Mouse (Mus musculus) Patski (cell line): ENCODE measurements around the gene March2. TPM values are rescaled to one million over a fixed set of nuclear protein-coding genes. Genes with fewer than 3 reads are reported as not detected.

Experiments
- ATAC-seq: fragments of 100-300 bp; one replicate; pipeline ENCODE4 v1.8.0; 2021
- CTCF ChIA-PET: fragments of 350-600 bp; sonication (Branson Sonifier 250); formaldehyde crosslinking; loops from one replicate; lab custom pipeline; 2022; ENCODE audit warnings: inconsistent platforms; lab: Charles Lee
- POLR2A ChIA-PET: fragments of 350-600 bp; sonication (Branson Sonifier 250); formaldehyde crosslinking; loops from one replicate; lab custom pipeline; 2022; ENCODE audit warnings: antibody characterized with exemption, inconsistent platforms; lab: Charles Lee
- DNase-seq: peaks from one replicate; pipeline ENCODE4 v3.0.0-alpha.2; 2011; ENCODE audit warnings: low read depth, low spot score
- H3K27me3 ChIP-seq: fragments of 371-371 bp; one replicate; pipeline ENCODE4 v1.5.1; 2021
- CTCF ChIP-seq: fragments of 100-300 bp; IDR thresholded peaks from one replicate; pipeline ENCODE4 v1.5.1; 2021
- in situ Hi-C: fragments of 300-500 bp; cut with MboI; formaldehyde crosslinking; loops from 3 replicates; pipeline ENCODE4 v1.11.1; 2018; ENCODE audit warnings: low pct_unique_long_range_greater_than_20kb, mixed read lengths
- polyA plus RNA-seq: library from polyadenylated mRNA; unstranded; gene quantifications from one replicate; pipeline ENCODE4 v1.2.3, GENCODE M21; 2021

March2 gene
- polyA plus RNA-seq, 1 experiment from 2014 or later, result 77.2 TPM

DNA sequence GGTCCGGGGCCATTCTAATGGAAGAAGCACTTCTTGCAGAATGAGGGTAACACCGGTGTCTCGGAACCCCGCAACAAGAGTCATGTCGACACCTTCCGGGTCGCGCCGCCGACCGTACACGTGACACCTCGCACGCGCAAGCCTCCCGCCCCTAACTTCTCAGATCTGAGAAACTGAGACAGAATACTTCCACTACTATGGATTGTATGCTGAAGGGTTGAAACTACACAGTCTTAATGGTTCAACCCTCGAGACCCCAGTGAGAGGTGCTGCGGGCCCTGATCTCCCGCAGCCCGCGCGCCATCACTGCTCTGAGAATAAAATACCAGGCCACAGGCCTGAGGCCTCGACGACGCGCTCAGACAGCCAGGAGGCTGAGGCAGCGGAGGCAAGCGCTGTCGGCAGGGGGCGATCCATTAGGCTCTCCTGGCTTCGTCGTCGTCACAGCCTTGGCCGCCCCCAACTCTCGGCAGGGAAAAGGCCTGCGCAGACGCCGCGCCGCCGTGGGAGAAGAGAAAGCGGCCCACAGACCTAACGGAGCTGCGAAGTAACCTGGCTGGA is 33.7 kb downstream of the March2 start:
- CTCF ChIA-PET, result interaction anchor here (0.9 to 1.6 kb wide), 2 partner anchors 11 to 26 kb away, joined by 3 to 4 read pairs; no protein-coding TSS in a partner anchor
- ATAC-seq, result peak; percentile 49
- TF ChIP-seq CTCF, result peak; percentile 78
- peak; percentile 25 for DNase-seq
- POLR2A ChIA-PET, result interaction anchor here (0.5 to 0.7 kb wide), 2 partner anchors 67 to 117 kb away, joined by 6 to 7 read pairs; no protein-coding TSS in a partner anchor
- in situ Hi-C loops, result no loop called here
- H3K27me3 ChIP-seq, result no peaks in the 10 kb centered on the region

DNA sequence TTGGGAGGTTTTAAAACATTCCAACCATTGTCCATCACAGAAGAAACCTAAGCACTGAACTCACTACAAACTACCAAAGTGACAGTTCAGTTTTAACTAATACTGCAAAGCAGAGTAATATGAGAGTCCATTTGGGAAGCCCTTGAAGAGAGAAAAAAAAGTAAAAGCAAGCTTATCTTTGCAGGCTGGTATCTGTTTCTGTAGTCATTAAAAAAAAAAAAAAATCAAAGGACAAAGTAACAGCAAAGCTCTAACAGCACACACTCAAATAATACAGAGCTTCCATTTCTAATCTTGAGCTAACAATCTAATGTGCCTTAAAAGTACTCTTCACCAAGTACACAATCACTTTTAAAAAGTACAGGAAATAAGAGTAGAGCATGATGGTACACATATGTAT is 36.7 kb downstream of the March2 start:
- ChIA-PET CTCF (interaction anchor here (0.7 kb wide), 1 partner anchor 18 kb away, joined by 3 read pairs; no protein-coding TSS in a partner anchor), POLR2A (interaction anchor here (0.9 kb wide), 1 partner anchor 92 kb away, joined by 3 read pairs; no protein-coding TSS in a partner anchor)
- H3K27me3 ChIP-seq, result no peaks in the 10 kb centered on the region
- no peak for ATAC-seq
- no peak for TF ChIP-seq CTCF
- DNase-seq, result no peak
- in situ Hi-C loops, result no loop called here

DNA sequence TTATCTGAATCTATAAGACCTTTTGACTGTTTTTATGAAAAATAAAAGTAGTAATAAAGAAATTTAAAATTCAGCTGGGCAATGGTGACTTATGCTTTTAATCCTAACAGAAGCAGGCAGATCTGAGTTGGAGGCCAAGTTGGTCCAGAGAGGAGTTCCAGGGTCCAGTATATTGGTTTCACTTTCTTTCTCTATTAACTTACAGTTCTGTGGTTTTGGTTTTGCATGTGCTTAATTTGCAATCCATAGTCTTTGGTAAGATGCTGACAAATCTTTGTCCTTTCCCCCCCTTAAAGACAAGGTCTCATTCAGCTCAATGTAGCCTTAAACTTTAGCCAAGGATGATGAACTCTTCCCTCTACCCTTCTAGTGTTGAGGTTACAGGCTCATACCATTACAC is 39.7 kb downstream of the March2 start:
- TF ChIP-seq CTCF, result no peak
- in situ Hi-C loops, result no loop called here

DNA sequence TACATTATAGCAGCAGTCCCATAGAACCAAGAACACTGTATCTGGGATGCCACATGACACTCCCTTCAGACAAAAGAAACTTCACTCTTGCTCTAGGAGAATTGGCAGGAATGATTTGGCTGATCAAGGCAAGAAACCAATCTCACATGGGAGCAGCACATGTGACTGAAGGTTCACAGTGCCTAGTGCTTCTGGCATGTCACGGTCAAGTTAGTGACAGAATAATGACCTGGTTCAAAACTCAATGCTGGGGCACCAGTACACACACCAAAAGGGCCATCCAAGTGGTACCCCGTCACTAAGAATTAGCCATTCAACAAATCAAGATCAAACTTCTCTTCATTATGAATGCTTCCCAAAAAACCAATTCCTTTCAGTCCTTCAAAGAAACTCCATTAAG is 42.4 kb downstream of the March2 start:
- no peaks in the 10 kb centered on the region for H3K27me3 ChIP-seq
- ChIA-PET CTCF (interaction anchor here (1.8 kb wide), 1 partner anchor 151 kb away, joined by 6 read pairs; no protein-coding TSS in a partner anchor), POLR2A (interaction anchor here (0.6 kb wide), 1 partner anchor 136 kb away, joined by 5 read pairs; no protein-coding TSS in a partner anchor)
- ATAC-seq, result no peak
- no peak for DNase-seq
- no peak for TF ChIP-seq CTCF
- in situ Hi-C loops, result no loop called here

More for the DNA sequence above, 39.7 kb downstream of the March2 start:
- H3K27me3 ChIP-seq, result no peaks in the 10 kb centered on the region
- CTCF ChIA-PET, result no interaction called here
- DNase-seq (no peak), ATAC-seq (no peak)
- POLR2A ChIA-PET, result no interaction called here

DNA sequence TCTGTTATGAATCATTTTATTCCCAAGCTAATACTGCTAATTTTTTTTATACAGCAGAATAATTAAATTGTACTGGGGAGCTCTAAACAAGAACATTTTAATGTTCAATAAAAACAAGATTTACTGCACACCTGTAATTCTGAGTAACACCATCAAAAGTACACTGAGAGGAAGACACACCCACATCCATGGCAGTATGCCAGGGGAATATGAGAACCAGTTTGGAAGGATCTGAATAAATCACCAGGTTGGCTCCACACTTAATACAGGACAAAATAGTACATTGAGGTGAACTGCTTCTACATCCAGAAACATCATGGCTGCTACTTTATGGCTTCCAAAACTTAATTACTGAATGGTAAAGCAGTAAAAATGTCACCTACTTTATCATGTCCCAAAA is 43.0 kb downstream of the March2 start:
- POLR2A ChIA-PET, result no interaction called here
- in situ Hi-C loops, result no loop called here
- CTCF ChIA-PET, result interaction anchor here (1.1 to 1.8 kb wide), 3 partner anchors 8 to 152 kb away, joined by 4 to 6 read pairs (median 4); no protein-coding TSS in a partner anchor
- DNase-seq, result no peak
- no peaks in the 10 kb centered on the region for H3K27me3 ChIP-seq
- TF ChIP-seq CTCF, result no peak
- no peak for ATAC-seq

DNA sequence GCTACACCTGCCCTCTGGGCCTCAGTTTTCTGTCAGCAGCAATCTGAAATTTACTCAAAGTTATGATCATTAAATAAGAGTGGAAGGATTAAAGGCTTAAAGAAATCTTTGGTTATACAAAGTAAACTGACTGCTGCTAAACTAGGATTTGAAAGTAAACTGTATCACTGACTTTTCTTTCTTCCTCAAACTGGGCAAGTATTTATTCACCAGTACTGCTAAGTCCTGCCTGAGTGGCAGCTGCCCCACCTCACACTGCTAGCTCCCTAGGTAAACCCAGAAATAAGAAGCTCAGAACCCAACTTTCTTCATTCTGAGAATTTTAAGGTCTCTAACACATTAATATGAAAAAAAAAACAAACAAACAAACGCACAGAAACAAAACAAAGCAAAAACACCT is 44.6 kb downstream of the March2 start:
- in situ Hi-C loops, result no loop called here
- POLR2A ChIA-PET, result no interaction called here
- DNase-seq, result no peak
- ATAC-seq, result no peak
- TF ChIP-seq CTCF, result no peak
- no peaks in the 10 kb centered on the region for H3K27me3 ChIP-seq
- CTCF ChIA-PET, result interaction anchor here (0.6 kb wide), 1 partner anchor 125 kb away, joined by 3 read pairs; no protein-coding TSS in a partner anchor

DNA sequence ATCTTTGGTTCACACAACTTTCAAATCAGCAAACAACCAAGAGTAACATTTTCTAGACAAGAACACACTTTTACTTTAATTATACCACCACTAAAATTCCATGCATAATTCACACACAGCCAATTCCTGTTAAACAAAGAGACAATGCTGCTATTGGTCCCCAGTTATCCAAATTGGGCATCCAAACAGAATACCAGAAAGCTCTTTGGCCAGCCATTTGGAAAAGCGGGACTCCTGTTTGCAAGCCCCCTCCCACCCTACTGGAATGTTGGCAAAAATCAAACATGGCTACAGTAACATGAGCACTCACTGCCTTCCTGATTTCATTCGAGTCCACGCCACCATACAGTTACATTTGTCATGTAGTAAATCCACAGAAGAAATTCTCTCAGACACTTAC is 48.8 kb downstream of the March2 start:
- CTCF ChIA-PET, result no interaction called here
- in situ Hi-C loops, result no loop called here
- TF ChIP-seq CTCF, result no peak
- H3K27me3 ChIP-seq, result no peaks in the 10 kb centered on the region
- ATAC-seq, result no peak
- DNase-seq, result no peak
- POLR2A ChIA-PET, result interaction anchor here (0.9 to 1.3 kb wide), 2 partner anchors 10 to 26 kb away, joined by 4 to 5 read pairs; no protein-coding TSS in a partner anchor

DNA sequence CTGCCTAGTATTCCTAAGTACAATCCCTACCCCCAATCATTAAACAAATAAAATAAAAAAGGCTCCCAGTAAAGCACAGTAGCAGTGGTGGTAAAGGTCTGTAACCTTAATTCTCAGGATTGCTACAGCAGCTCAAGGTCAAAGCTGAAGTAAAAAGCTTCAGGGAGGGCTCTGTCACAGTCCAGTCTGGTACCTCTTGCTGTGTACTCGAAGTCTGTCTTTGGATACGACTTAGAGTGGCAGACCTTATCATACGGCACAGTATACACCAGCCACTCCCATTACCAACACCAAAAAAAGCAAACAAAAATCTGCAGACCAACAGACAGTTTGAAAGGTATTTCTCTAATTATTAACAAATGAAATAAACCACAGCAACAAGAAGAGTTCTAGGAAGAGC is 51.7 kb downstream of the March2 start:
- in situ Hi-C loops, result no loop called here
- H3K27me3 ChIP-seq, result no peaks in the 10 kb centered on the region
- ChIA-PET POLR2A (no interaction called here), CTCF (no interaction called here)
- no peak for TF ChIP-seq CTCF
- ATAC-seq (no peak), DNase-seq (no peak)

DNA sequence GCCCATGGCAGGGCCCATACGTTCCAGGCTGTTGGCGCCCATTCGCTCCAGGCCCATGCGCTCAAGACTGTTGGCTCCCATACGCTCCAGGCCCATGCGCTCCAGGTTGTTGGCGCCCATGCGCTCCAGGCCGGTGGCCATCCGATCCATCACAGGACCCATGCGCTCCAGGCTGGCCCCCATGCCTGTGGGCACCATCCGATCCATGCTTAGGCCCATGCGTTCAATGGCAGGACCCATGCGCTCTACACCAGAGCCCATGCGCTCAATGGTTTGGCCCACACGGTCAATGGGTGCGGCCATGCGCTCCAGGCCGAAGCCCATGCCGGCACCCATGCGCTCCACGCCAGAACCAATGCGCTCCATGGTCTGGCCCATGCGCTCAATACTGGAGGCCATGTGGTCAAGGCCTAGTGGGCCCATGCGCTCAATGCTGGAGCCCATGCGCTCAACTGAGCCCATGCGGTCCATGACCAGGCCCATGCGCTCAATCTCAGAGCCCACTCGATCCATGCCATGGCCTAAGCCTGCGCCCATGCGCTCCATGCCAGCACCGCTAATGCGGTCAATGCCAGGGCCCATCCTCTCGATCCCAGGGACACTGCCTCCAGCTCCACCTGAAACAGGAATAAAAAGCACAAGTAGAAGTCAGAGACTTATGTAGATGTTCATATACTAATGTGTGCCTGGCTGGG is 68.5 kb downstream of the March2 start:
- in situ Hi-C loops, result no loop called here
- CTCF ChIA-PET, result interaction anchor here (1.3 kb wide), 2 partner anchors 9 to 15 kb away, joined by 3 to 4 read pairs; no protein-coding TSS in a partner anchor
- TF ChIP-seq CTCF, result no peak
- POLR2A ChIA-PET, result no interaction called here
- no peaks in the 10 kb centered on the region for H3K27me3 ChIP-seq
- ATAC-seq (no peak), DNase-seq (no peak)

DNA sequence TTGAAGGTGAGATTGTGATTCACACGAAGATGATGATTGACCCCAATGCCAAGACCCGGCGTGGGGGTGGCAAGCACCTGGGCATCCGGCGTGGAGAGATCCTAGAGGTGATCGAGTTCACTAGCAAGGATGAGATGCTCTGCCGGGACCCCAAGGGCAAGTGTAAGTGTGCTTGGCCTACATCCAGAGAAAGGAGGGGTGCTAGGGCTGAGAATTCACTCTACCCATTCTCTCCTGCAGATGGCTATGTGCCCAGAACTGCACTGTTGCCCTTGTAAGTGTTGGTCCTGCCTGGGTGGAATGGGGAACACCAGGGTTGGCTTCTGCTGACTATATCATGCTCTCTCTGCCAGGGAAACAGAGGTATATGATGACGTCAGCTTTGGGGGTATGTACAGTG is 73.4 kb downstream of the March2 start:
- H3K27me3 ChIP-seq, result no peaks in the 10 kb centered on the region
- POLR2A ChIA-PET, result interaction anchor here (0.9 kb wide), 1 partner anchor 9 kb away, joined by 3 read pairs; no protein-coding TSS in a partner anchor
- CTCF ChIA-PET, result no interaction called here
- TF ChIP-seq CTCF, result no peak
- in situ Hi-C loops, result no loop called here
- ATAC-seq (no peak), DNase-seq (no peak)
